Mouse (Mus musculus) adipocyte (in vitro differentiated cells): ENCODE measurements around the gene Nr2c2.
"Not testable (repeated sequence)": the region's sequence is repeated elsewhere in the genome, so short reads cannot be mapped to it uniquely, and the experiment has no call there.

Experiments used
- DNase-seq: peaks from one replicate; pipeline ENCODE4 v3.0.0-alpha.2; 2016; ENCODE audit warnings: low spot score

The Nr2c2 gene

GRCm38 (mm10) chr6:92091130-92091591 is at the start of gene Nr2c2:
Gene Nr2c2, plus strand, starts transcription at chr6:92091390.
- peak; percentile 79 for DNase-seq

DNA sequence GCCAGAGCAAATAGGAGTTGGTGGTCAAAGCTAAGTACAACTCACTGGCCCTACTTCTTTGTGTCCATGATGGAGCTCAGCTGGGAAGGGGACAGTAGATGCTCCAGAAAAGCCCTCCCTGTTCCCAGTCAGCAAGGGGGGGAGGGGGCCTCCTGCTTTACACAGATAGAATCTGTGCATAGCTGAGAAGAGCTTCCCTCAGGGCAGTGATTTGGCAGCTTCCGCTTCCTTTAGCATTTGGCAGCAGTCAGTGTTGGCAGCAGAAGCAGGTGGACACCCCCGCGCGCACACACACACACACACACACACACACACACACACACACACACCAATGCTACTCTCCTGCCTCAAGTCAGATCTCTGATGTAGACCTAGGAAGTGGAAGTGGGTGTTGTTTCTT is 49.1 kb upstream of the Nr2c2 start:
- no peak for DNase-seq

GRCm38 (mm10) chr6:92042850-92043249 is 48.3 kb upstream of the Nr2c2 start:
- no peak for DNase-seq

DNA sequence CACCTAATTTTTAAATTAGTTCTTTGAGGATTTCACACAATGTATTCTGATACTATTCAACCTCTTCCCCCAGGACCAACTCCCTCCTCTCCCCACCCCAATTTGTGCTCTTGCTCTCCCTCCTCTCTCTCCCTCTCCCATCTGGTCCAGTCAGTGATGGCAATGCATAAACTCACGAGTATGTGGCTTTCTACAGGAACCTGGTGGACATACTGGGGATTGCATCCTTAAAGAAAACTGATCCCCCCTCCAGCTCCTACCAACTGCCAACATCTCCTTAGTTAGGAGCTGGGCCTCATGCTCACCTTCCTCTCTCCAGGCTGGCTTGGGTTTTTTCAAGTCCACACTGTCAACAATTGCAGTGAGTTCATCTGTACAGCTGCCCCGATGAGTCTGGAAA is 33.4 kb upstream of the Nr2c2 start:
- DNase-seq: no peak

GRCm38 (mm10) chr6:92061725-92062124 is 29.5 kb upstream of the Nr2c2 start:
- DNase-seq: no peak

DNA sequence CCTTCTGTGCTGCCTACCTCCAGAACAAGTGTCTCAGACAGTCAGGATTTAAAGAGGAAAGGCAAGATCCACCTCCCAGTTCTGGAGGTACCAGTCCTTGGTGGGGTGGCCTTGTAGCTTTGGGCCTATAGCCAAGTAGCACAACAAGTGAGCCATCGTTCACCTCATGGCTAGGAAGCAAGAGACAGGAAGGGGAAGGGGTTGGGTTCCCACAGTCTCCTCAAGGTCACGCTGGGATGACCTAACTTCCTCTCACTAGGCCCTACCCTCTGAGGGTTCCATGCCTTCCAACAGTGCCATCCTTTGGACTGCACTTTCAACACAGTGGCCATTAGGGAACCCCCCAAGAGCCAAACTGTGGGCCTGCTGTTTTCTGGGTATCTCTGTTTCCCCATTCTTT is 27.7 kb upstream of the Nr2c2 start:
- no peak for DNase-seq

- no peak for DNase-seq
These were observed 27.1 kb upstream of the Nr2c2 start for GRCm38 (mm10) chr6:92064101-92064500.

DNA sequence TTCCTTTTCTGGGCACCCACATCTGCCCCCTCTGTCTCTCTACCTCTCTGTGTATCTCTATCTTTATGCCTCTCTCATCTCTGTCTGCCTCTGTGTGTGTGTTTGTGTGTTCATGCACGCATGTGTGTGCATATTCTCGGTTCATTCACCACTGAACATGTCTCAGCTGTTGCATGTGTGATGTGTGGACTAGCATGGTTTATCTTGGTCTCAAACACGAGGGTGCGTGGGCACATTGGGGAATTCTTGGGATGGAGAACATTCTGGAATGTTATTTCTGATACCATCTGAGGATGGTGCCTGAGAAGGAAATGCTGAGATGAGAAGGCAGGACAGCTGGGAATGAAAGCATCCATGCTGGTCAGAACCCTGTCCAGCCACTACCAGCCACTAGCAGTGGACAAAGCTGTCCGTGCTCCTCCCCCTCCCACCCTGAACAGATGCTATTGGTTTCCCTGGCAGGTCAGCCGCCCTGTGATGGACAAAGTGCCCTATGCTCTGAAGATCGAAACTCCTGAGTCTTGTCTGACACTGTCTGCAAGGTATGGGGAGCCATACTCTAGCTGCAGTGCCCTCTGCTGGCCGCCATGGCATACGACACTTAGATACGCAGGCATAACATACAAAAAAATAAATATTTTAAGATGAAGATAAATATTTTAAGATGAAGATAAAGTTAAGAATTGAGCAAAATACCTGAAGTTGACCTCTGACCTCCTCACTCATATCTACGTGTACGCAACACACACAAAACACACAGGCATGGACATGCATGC is 25.3 kb upstream of the Nr2c2 start:
- peak; percentile 48 for DNase-seq

- DNase-seq: peak; percentile 81
These were observed 23.9 kb upstream of the Nr2c2 start for GRCm38 (mm10) chr6:92067146-92067790.

DNA sequence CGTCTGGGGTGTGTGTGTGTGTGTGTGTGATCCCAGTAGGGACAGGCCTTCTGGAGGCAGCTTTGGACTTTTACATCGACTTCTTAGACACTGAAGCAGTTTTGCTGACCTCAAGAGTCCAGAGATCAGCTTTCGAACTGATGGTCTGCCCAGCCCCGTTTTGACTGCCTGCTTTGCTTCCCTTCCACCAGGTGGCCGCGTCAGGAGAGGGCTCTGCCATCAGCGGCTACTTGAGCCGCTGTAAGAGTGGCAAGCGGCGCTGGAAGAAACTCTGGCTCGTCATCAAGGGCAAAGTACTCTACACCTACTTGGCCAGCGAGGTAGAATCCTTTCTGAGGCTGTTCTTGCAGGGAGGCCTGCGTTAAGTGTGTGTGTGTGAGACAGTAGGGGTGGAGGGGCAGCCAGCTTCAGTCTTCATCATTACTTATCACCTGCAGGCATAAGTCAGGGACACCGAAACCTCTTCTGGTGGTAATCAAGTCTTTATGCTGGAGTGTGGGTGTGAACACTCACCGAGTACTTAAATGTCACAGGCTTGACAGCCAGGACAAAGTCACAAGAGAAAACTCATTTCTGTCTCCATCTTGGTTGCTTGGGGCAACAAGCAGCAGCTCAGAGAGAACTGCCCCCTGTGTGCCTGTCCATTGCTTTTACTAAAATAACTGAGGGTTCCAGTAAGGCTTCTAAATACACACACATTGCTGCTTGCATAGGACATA is 19.9 kb upstream of the Nr2c2 start:
- DNase-seq: no peak

- no peak for DNase-seq
These were observed 10.5 kb upstream of the Nr2c2 start for GRCm38 (mm10) chr6:92080730-92081129.

DNA sequence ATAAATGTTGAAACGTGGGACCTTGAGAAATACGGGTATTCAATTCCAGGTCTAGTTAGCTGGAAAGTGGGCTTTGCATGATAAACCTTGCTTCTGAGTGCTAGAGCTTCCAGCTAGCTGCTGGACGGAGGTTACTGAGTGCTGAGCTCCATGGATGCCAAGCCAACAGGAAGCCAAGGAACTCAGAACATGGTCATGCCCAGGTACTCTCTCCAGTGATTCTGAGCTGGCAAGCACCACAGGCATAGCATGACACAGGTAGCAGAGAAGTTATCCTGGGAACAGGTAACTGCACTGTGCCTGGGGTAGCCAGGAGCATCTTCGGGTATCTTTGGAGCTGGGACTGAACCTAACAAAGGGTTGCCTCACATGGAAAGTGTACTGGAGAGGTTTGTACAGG is 8.4 kb upstream of the Nr2c2 start:
- no peak for DNase-seq

GRCm38 (mm10) chr6:92084932-92085331 is 6.3 kb upstream of the Nr2c2 start:
- DNase-seq: no peak

GRCm38 (mm10) chr6:92089141-92089540 is 2.0 kb upstream of the Nr2c2 start:
- DNase-seq: not testable (repeated sequence)

- DNase-seq: no peak
These were observed 1.2 kb upstream of the Nr2c2 start for GRCm38 (mm10) chr6:92089982-92090381.

DNA sequence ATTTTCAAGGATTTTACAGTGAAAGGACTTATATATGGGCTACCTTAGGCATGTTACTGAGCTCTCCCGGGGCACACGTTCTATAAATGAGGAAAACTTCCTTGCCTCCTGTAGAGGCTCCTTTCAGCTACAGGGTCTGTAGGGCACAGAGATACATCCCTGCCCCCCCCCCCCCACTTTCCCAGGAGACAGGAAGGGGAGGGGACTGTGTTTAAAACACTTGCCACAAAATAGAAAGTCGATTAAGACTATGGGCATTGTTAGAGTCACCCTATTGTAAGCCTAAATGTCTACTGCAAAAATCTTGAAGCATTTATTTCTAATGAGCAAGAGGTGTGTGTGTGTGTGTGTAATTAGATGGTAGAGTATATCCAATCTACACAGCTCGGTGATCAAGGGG is 693 bp upstream of the Nr2c2 start:
- DNase-seq: no peak

DNA sequence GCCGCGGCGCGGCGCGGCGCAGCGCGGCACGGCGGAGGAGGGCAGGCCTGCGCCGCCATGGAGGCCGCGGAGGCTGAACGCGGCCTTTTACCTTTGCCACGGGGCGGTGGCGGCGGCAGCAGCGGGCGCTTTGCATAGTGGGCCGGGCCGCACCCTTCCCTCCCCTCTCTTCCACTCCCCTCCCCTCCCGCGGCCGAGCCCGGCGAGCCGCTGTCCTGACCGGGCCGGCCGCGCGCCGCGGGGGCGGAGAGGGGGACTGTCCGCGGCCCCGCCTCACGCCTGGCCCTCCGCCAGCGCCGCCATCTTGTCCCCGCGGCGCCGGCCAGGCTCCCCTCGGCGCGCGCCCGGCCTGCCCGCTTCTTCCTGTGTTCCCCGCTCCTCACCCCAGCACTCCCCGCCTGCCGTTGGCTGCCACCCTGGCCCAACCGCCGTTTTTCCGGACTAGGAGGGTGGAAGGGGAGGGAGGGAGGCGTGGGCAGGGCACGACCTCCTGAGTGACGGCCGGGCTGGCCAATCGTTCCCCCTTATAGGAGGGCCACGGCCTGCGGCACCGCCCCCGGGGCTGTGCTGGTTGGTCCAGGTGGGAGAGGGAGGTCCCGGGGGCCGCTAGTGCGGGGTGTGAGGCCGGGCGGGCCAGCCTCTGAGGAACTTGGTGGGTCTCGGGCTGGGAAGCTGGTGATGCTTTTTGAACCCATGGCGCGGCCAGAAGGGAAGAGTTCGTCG is 738 bp downstream of the Nr2c2 start:
- DNase-seq: peak; percentile 99

DNA sequence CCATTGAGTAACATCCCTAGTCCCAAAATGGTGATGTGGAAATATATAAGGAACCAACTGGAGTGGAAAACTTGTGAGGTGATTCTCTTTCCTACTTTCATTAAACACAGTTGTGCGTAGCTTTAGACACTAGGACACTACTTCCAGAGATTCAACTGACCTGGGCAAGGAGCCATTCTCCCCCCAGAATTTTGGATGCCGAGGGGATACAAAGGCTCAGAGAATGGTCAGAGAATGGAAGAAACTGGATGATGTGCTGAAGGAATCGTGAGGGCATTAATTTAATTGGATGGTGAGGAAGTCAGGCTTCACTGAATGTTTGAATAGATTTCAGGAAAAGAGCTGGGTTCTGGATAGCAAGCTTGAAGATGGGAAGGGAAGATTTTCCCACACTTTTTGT is 1.5 kb downstream of the Nr2c2 start:
- no peak for DNase-seq

- DNase-seq: no peak
These were observed 2.7 kb downstream of the Nr2c2 start for GRCm38 (mm10) chr6:92093869-92094268.

DNA sequence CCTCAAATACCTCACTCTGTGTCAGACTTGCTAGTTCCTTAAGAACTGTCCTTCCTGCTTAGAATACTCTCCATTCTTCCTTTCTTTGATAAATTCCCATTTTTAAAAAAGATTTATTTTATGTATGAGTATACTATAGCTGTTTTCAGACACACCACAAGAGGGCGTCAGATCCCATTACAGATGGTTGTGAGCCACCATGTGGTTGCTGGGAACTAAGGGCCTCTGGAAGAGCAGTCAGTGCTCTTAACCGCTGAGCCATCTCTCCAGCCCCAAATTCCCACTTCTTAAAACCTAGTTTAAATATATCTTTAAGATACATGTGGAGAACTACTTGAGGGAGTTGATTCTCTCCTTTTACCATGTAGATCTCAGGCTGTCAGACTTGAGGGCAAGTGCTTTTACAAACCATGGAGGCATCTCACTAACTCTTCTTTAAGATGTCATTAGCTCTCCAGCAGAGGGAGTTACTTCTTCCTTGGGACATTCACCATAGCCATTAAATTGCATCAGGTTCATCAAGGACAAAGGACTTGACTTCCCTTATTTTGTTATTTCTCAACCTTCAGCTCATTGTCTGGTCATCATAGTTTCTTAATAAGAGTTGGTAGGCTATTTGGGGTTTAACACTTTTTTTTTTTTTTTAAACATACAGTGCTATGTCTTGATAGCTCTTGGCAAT is 9.6 kb downstream of the Nr2c2 start:
- DNase-seq: no peak

GRCm38 (mm10) chr6:92124547-92124946 is 33.4 kb downstream of the Nr2c2 start:
- DNase-seq: no peak
